Mouse (Mus musculus): ENCODE measurements around the gene Cry2.

Gene Cry2

GRCm38 (mm10) chr2:92445890-92446289, 12.0 kb upstream of the Cry2 start:
- DNase-seq (ENCODE audit: low spot score in 2 of 2) = no peak

- DNase-seq (ENCODE audit: low spot score in 2 of 2) = no peak
Measured at GRCm38 (mm10) chr2:92444376-92444775, 10.5 kb upstream of the Cry2 start.

GRCm38 (mm10) chr2:92443313-92443712, 9.5 kb upstream of the Cry2 start:
- no peak for DNase-seq (ENCODE audit: low spot score in 2 of 2)

- no peak for DNase-seq (ENCODE audit: low spot score in 2 of 2)
Measured at GRCm38 (mm10) chr2:92442419-92443001, 8.7 kb upstream of the Cry2 start.

- no peak for DNase-seq (ENCODE audit: low spot score in 2 of 2)
Measured at GRCm38 (mm10) chr2:92440432-92440831, 6.6 kb upstream of the Cry2 start.

- no peak for DNase-seq (ENCODE audit: low spot score in 2 of 2)
Measured at GRCm38 (mm10) chr2:92438567-92438966, 4.7 kb upstream of the Cry2 start.

- DNase-seq (ENCODE audit: low spot score in 2 of 2) = peak; percentile 66 to 80
Measured at GRCm38 (mm10) chr2:92437875-92438274, 4.0 kb upstream of the Cry2 start.

GRCm38 (mm10) chr2:92437366-92437765, 3.5 kb upstream of the Cry2 start:
- no peak for DNase-seq (ENCODE audit: low spot score in 2 of 2)

GRCm38 (mm10) chr2:92435023-92435422, 1.2 kb upstream of the Cry2 start:
- DNase-seq (ENCODE audit: low spot score in 2 of 2) = no peak

- DNase-seq (ENCODE audit: low spot score in 2 of 2) = no peak
Measured at GRCm38 (mm10) chr2:92434375-92434745, 517 bp upstream of the Cry2 start.

GRCm38 (mm10) chr2:92432299-92433295, 1.2 kb downstream of the Cry2 start:
- DNase-seq (ENCODE audit: low spot score in 2 of 2) = no peak

GRCm38 (mm10) chr2:92431611-92432179, 2.1 kb downstream of the Cry2 start:
- DNase-seq (ENCODE audit: low spot score in 2 of 2) = no peak

- peak; percentile 50 to 65 for DNase-seq (ENCODE audit: low spot score in 2 of 2)
Measured at GRCm38 (mm10) chr2:92430723-92431541, 2.9 kb downstream of the Cry2 start.

GRCm38 (mm10) chr2:92430089-92430488, 3.8 kb downstream of the Cry2 start:
- DNase-seq (ENCODE audit: low spot score in 2 of 2) = no peak

GRCm38 (mm10) chr2:92427882-92428281, 6.0 kb downstream of the Cry2 start:
- peak; percentile 58 to 75 for DNase-seq (ENCODE audit: low spot score in 2 of 2)

- no peak for DNase-seq (ENCODE audit: low spot score in 2 of 2)
Measured at GRCm38 (mm10) chr2:92426426-92426825, 7.4 kb downstream of the Cry2 start.

- no peak for DNase-seq (ENCODE audit: low spot score in 2 of 2)
Measured at GRCm38 (mm10) chr2:92425366-92425765, 8.5 kb downstream of the Cry2 start.

GRCm38 (mm10) chr2:92424462-92425308, 9.2 kb downstream of the Cry2 start:
- DNase-seq (ENCODE audit: low spot score in 2 of 2) = peak in 1 of 2 experiments; percentile 59

GRCm38 (mm10) chr2:92423702-92424461, 10.0 kb downstream of the Cry2 start:
- peak; percentile 74 to 83 for DNase-seq (ENCODE audit: low spot score in 2 of 2)

GRCm38 (mm10) chr2:92423156-92423555, 10.7 kb downstream of the Cry2 start:
- no peak for DNase-seq (ENCODE audit: low spot score in 2 of 2)
